Mouse (Mus musculus): ENCODE results near the gene Actr10. TPM values are rescaled to one million over a fixed set of nuclear protein-coding genes. Genes with fewer than 3 reads are reported as not detected.
A peak's percentile ranks its signal among the peaks of the same experiment; 100 is the strongest.

Gene Actr10
- total RNA-seq (2015; ENCODE audit: low replicate concordance) (47.2 and 48.6 TPM in 2 replicates), total RNA-seq (2017; ENCODE audit: low replicate concordance) (11.7 and 11.9 TPM in 2 replicates)

GRCm38 (mm10) chr12:70937571-70938384 is at the start of gene Actr10:
TSS of gene Actr10 (plus strand) at chr12:70937857.
- peak; percentile 91 for ATAC-seq (replicated peaks; ENCODE audit: low FRiP score, poor library complexity, severe bottlenecking)

- no peak for ATAC-seq (replicated peaks; ENCODE audit: low FRiP score, poor library complexity, severe bottlenecking)
These were observed 47.3 kb upstream of the Actr10 start for GRCm38 (mm10) chr12:70890405-70890804.

DNA sequence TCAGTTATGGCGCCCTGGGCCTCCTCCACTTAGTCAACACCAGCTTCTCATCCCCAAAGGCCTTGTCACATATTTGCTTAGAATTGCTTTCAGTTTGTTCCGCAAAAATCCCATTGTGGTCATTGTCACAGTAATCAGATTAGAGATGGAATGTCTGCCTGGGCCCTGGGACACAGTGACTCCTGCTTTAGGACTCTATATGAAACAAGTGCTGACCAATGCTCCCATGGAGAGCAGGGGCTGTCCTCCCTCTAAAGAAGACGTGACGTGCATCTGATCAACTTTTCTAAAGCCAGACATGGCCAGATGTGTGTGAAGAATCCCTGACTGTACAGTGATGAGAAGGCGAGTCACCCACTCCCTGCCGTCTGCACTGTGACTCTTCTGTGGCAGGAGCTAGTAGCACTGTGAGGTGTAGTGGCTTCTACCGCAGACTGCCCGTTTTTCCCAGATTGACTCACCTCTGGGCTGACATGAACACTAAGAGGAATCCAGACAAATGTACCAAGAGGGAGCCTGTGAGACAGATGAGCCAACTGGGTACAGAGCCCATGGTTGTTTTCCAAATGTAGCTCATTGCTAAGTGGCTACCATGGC is 46.7 kb upstream of the Actr10 start:
- ATAC-seq (replicated peaks; ENCODE audit: low FRiP score, poor library complexity, severe bottlenecking) = no peak

- no peak for ATAC-seq (replicated peaks; ENCODE audit: low FRiP score, poor library complexity, severe bottlenecking)
These were observed 42.4 kb upstream of the Actr10 start for GRCm38 (mm10) chr12:70895275-70895674.

GRCm38 (mm10) chr12:70896068-70896467 is 41.6 kb upstream of the Actr10 start:
- ATAC-seq (replicated peaks; ENCODE audit: low FRiP score, poor library complexity, severe bottlenecking) = no peak

DNA sequence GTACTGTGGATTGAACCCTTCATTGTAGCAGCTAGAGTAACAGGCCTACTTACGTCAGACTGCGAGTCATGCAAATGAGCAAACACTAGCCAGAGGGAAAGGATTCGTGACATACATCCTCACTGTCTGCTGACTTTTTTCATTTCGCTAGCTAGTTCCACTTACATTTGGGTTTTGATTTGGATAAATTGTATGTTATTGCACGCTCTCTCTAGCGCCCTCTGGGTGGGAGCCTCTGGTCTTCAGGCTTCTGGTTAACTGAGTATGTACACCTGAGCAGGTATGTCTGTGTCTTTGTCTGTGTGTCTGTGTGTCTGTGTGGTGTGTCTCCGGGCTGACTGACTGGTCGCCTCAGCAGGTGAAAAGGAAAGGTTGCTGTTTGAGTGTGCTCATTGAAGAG is 40.2 kb upstream of the Actr10 start:
- ATAC-seq (replicated peaks; ENCODE audit: low FRiP score, poor library complexity, severe bottlenecking) = no peak

- no peak for ATAC-seq (replicated peaks; ENCODE audit: low FRiP score, poor library complexity, severe bottlenecking)
These were observed 39.2 kb upstream of the Actr10 start for GRCm38 (mm10) chr12:70898450-70898849.

DNA sequence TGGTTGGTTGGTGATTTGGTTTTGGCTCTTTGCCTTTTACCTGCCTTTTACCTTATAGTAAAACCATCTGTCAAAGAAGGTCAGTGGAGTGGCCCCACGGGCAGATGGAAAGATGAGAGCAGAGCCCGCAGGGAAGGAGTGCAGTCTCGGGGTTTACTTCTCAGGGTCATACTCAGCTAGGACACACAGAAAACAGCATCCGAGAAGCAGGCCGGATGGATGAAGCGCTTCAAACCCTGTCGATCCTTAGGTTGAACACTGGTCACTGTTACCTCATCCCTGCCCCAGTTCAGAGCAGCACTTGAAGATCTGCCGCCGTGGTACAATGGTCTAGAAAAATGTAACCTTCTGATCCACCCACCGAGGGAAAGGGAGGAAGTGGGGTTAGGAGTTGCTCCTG is 33.2 kb upstream of the Actr10 start:
- no peak for ATAC-seq (replicated peaks; ENCODE audit: low FRiP score, poor library complexity, severe bottlenecking)

DNA sequence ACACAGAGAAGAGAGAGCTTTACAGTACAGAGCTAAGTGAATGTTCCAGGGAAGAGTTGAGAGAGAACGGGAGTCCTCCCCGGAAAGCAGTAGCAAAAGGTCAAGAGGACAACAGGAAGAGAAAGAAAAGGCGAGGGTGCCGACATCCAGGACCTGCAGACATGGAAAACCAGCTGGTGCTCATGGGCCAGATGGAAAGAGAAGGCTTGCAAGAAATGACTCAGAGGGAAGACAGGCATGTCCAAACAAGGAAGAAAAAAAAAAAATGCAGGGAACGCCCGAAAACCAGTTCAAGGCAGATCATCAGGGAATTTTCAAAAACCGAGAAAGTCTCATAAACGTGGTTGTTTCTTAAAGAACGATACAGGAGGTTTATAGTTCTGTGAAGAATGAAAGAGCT is 30.8 kb upstream of the Actr10 start:
- ATAC-seq (replicated peaks; ENCODE audit: low FRiP score, poor library complexity, severe bottlenecking) = no peak

DNA sequence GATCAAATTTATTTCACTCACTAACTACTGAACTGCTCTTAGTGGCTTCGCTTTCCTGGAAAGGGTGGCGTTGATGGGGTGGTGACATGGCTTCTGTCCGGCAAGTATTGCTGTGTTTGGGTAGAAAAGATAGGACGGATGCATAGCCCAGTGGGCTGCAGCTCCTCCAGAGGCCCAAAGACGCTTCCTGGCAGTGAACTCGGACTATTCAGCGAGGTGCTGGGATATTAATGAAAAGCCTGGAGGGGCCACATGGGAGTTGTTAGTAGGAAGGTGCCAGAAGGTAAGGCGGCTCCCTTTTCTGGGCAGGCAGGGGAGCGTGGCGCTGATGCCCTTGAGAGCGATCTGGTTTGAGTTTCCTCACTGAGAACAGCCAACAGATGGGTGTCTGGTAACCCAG is 30.0 kb upstream of the Actr10 start:
- ATAC-seq (replicated peaks; ENCODE audit: low FRiP score, poor library complexity, severe bottlenecking) = no peak

- no peak for ATAC-seq (replicated peaks; ENCODE audit: low FRiP score, poor library complexity, severe bottlenecking)
These were observed 29.6 kb upstream of the Actr10 start for GRCm38 (mm10) chr12:70908076-70908475.

GRCm38 (mm10) chr12:70910241-70910720 is 27.4 kb upstream of the Actr10 start:
- peak; percentile 68 for ATAC-seq (replicated peaks; ENCODE audit: low FRiP score, poor library complexity, severe bottlenecking)

GRCm38 (mm10) chr12:70911029-70911428 is 26.6 kb upstream of the Actr10 start:
- ATAC-seq (replicated peaks; ENCODE audit: low FRiP score, poor library complexity, severe bottlenecking) = peak; percentile 68

DNA sequence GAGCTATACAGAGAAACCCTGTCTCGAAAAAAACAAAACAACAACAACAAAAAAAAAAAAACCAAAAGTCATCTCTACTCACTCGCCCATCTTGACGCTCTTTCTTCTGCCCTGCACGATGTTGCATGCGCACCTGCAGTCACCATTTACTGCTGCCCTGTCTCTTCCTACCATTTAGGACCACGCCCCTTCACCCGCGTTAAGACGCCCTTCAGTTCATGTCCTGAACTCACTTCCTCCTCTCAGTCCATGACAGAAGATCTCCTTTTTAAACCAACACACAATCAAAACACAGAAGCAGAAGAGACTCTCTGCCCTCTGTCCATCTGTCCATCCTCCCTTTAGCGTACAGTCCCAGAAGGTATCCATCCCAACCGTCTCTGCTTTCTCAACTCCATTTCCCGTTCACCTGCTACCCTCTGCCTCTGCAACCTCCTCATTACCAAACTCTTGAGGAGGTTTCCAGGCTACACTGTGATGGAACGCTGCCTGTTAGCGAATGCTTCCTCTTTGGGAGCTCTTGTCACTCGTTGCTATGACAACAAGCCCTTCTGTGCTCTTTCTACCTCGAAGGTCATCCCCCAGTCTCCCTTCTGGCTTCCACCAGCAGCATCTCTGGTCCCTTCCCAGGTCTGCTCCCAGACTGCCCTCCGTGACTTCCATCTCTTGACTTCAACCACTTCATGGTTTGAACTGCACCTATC is 25.8 kb upstream of the Actr10 start:
- no peak for ATAC-seq (replicated peaks; ENCODE audit: low FRiP score, poor library complexity, severe bottlenecking)

GRCm38 (mm10) chr12:70913429-70913828 is 24.2 kb upstream of the Actr10 start:
- peak; percentile 78 for ATAC-seq (replicated peaks; ENCODE audit: low FRiP score, poor library complexity, severe bottlenecking)

GRCm38 (mm10) chr12:70914387-70914786 is 23.3 kb upstream of the Actr10 start:
- no peak for ATAC-seq (replicated peaks; ENCODE audit: low FRiP score, poor library complexity, severe bottlenecking)

- ATAC-seq (replicated peaks; ENCODE audit: low FRiP score, poor library complexity, severe bottlenecking) = no peak
These were observed 7.9 kb upstream of the Actr10 start for GRCm38 (mm10) chr12:70929781-70930180.

GRCm38 (mm10) chr12:70937150-70937549 is 507 bp upstream of the Actr10 start:
- ATAC-seq (replicated peaks; ENCODE audit: low FRiP score, poor library complexity, severe bottlenecking) = no peak

DNA sequence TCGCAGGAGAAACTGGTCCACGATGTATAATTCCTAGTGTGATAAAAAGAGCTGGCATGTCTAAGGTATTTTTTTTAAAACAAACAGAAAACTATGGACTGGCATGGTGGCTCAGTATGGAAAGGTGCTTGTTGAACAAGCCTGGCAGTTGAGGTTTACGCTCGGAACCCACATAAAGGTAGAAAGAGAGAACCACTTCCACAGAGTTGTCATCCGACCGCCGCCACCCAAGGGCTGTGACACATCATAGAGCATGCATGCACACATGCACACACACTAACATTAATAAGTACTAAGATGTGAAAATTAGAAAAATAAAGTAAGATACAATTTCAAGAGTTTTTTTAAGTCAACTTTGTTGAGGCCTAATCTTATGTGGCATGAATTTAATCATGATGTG is 3.1 kb downstream of the Actr10 start:
- ATAC-seq (replicated peaks; ENCODE audit: low FRiP score, poor library complexity, severe bottlenecking) = no peak

- ATAC-seq (replicated peaks; ENCODE audit: low FRiP score, poor library complexity, severe bottlenecking) = no peak
These were observed 6.5 kb downstream of the Actr10 start for GRCm38 (mm10) chr12:70944181-70944580.

Measured in erythroid progenitor cell, adult 5-6 weeks (primary cell).